Mouse (Mus musculus) olfactory bulb, adult 2 months (tissue): ENCODE data around the gene Adamtsl5.

Experiments used
- CTCF ChIP-seq: fragments of 200-500 bp; IDR thresholded peaks from 2 replicates; pipeline ENCODE4 v1.5.1; 2012; ENCODE audit warnings: low read depth, mild to moderate bottlenecking, low read length, moderate library complexity; ENCODE audit not compliant: insufficient read depth
- POLR2A ChIP-seq: fragments of 200-500 bp; IDR thresholded peaks from 2 replicates; pipeline ENCODE4 v1.6.1; 2012; ENCODE audit warnings: mild to moderate bottlenecking, low read depth, low read length, moderate library complexity; ENCODE audit not compliant: insufficient read depth

- TF ChIP-seq CTCF = no peak
- no peak for TF ChIP-seq POLR2A
Measured at GRCm38 (mm10) chr10:80357994-80358639, 9.9 kb upstream of the Adamtsl5 start.
